Mouse (Mus musculus): Measurements from ENCODE around the gene Zfp524.
"Not testable (repeated sequence)": the region's sequence is repeated elsewhere in the genome, so short reads cannot be mapped to it uniquely, and the experiment has no call there.

Zfp524 gene

DNA sequence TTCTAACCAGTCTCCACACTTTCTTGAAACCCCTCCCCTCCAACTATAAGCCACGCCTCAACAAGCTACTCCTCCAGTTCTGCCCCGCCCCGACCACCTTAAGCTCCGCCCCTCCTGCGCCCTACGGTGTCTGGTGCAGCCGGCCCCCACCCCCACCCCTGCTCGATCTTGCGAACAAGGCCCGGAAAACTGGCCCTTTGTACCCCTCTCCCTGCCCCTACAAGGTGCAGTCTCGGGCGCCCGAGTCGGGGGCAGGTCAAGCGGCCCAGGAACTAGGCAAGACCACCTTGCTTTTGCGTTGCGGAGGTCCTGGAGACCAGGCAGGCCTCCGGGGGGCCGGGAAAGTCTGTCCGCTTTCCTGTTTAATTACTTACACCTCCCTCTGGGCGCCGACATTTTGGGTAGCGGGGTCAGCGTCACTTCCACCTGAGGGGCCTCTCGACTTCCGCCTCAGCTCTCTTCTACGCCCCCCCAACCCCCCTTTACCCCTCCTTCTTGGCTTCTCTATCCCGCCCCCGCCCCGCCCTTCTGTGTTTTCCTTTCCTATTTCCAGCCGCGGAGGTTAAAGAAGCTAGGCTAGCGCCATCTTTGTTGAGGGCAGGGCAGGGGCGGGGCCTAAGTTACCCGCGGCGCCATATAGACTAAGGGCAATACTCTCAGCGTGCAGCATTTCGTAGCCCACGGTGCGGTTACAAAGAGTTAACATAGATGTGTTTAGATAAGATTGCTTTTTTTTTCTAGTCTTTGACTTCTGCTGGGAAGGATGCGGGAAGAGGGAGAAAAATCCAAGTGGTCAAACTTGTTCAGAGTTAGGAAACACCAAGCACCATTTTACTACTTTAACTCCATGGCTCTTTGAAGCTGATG, at the start of gene Zfp524, which contains the start of gene Fiz1:
Gene Zfp524 (plus strand): TSS at position 165 of the 867 bp plus-strand sequence.
Gene Fiz1 (minus strand): TSS at position 447 of the 867 bp plus-strand sequence.
- DNase-seq: peak; percentile 98

DNA sequence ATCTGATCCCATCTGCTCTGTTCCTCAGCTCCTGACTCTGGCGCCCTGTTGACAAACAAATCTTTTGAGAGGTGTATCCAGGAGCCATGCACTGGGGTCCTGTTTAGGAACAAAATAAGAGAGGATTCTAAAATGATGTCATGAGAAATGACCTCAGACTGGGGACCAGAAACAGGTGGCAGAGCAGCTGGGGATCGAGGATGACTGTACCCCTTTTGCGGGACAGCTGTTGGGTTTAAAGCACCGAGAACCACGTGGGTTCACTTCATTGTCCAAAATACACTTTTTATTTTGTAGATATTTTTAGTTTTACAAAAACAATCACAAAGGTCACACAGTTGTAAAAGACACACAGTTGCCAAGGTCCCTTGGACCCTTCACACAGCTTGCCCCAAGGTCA, 49.2 kb upstream of the Zfp524 start:
- DNase-seq: no peak

GRCm38 (mm10) chr7:4971068-4971467, 43.1 kb upstream of the Zfp524 start, which contains the start of gene Sbk3:
Gene Sbk3 (minus strand): TSS chr7:4971168.
- DNase-seq: no peak

DNA sequence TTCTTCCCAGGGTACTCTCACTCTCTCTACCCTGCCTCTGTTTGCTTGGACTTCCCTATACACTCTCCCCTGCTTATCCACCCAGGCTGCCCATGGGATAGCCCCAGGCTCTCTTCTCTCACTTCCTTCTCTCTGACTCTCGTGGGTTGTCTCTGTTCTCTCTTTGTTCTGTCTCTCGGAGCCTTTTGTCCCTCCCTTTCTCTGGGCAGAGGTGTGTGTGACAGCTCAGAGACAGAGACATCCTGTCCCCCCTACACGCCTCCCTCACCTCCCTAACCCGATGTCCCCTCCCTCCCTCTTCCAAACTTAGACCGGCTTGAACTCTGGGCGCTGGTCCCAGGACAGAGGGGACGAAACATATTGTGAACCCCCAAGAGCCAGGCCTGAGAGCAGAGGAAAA, 42.5 kb upstream of the Zfp524 start:
- DNase-seq: no peak

- no peak for DNase-seq
Measured at GRCm38 (mm10) chr7:4972321-4973047, 41.7 kb upstream of the Zfp524 start.

DNA sequence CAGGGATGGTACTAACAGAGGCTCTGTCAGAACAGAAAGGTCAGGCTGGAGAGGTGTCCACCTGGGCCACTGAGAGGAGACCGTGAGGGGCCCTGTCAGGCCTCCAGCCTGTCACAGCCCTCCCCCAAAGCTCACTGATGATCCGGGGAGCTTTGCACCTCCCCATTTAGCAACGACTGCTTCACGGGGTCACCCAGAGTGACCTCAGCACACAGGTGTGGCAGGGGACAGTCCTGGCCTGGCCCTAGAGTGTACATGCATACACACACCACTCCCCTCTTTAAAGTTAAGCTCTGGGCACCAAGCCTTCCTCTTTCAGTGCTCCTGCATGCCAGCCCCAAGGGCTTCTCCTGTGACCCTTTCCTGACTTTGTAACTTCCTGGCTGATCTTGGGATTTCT, 38.8 kb upstream of the Zfp524 start:
- no peak for DNase-seq

- DNase-seq: no peak
Measured at GRCm38 (mm10) chr7:4976832-4977231, 37.4 kb upstream of the Zfp524 start.

GRCm38 (mm10) chr7:4988250-4988649, 26.0 kb upstream of the Zfp524 start:
- no peak for DNase-seq

- peak; percentile 13 for DNase-seq
Measured at GRCm38 (mm10) chr7:4993347-4993998, 20.7 kb upstream of the Zfp524 start.

GRCm38 (mm10) chr7:4993999-4994788, 20.0 kb upstream of the Zfp524 start:
- no peak for DNase-seq

DNA sequence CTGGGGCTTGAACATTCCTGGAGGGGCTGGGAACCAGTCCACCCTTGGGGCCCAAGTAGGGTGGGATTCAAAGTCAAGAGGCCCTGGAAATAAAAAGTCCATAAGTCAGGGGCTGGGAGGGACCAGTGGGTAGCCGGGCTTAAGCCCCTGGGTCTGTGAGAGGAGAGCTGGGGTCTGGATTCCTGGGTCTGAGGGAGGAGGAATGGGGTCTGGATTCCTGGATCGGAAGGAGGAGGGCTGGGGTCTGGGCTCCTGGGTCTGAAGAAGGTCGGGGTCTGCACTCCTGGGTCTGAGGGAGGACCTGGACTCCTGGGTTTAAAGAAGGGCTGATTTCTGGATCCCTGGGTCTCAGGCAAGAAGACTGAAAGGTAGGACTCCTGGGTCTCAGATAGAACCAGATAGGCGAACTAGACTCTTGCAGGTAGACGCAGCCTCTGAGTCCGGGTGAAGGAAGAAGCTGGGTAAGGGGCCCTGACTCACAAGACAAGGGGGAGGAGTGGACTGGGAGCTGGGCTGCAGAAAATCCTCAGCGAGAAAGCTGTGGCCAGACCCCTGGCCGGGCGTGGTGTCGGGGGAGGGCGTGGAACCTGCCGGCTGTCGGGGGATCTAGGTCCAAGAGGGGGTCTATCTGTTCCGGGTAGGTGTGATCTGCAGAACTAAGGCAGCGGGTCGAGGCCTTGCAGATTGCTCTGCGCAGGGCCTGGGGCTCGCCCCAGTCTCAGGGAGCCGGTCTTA, 18.8 kb upstream of the Zfp524 start:
- DNase-seq: no peak

GRCm38 (mm10) chr7:4996003-4996895, 18.0 kb upstream of the Zfp524 start, which contains the start of gene Zfp579:
Gene Zfp579 (minus strand): TSS chr7:4996158.
- peak; percentile 93 for DNase-seq

- no peak for DNase-seq
Measured at GRCm38 (mm10) chr7:4996934-4997333, 17.3 kb upstream of the Zfp524 start.

DNA sequence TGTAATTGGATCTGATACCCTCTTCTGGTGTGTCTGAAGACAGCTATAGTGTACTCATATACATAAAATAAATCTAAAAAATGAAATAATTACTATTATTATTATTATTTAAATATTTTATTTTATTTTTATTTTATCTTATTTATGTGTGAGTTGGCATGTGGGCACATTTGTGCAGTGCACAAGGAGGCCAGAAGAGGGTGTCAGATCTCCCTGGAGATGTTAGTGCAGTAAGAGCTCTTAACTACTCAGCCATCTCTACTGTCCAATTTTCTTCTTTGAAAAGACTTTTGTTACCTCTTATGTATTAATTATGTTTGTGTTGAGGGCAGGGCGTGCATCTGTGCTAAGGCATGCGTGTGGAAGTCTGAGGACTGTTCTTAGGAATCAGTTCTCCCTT, 14.3 kb upstream of the Zfp524 start:
- peak; percentile 53 for DNase-seq

DNA sequence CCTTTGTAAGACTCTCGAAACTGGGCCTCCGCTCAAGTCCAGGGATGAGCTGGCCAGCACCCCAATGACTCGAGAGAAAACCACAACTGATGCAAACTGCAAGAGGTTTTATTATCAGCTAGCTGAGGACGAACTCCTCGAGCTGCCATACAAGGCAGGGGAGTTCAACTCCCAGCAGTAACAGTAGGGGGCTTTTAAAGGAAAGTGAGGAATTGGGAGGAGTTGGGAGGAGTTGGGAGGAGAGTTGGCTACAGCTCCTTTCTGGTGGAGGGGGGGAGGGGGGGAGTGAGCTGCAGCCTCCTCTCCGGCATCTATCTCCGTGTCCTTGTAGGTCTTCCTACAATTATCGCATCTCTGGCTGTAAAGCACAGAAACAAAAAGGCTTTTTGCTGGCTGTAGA, 11.3 kb upstream of the Zfp524 start:
- DNase-seq: not testable (repeated sequence)

DNA sequence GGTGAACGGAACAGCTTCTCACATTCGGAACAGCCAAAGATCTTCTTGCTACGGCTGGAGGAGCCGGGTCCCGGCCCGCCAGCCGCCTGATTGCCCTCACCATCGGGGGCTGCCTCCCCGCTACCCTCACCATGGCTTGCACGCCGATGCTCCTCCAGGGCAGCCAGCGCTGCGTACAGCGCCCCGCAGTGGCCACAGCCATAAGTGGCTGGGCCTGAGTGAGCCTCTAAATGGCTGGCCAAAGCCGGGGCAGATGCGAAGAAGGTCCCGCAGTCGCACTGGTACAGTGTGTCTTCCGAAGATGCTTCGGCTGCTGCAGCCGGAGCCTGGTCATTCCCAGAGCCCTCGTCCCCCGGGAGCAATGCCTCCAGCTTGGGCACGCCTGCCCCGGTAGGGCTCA, 6.0 kb upstream of the Zfp524 start:
- no peak for DNase-seq

GRCm38 (mm10) chr7:5012681-5013513, 1.3 kb upstream of the Zfp524 start:
- DNase-seq: no peak

DNA sequence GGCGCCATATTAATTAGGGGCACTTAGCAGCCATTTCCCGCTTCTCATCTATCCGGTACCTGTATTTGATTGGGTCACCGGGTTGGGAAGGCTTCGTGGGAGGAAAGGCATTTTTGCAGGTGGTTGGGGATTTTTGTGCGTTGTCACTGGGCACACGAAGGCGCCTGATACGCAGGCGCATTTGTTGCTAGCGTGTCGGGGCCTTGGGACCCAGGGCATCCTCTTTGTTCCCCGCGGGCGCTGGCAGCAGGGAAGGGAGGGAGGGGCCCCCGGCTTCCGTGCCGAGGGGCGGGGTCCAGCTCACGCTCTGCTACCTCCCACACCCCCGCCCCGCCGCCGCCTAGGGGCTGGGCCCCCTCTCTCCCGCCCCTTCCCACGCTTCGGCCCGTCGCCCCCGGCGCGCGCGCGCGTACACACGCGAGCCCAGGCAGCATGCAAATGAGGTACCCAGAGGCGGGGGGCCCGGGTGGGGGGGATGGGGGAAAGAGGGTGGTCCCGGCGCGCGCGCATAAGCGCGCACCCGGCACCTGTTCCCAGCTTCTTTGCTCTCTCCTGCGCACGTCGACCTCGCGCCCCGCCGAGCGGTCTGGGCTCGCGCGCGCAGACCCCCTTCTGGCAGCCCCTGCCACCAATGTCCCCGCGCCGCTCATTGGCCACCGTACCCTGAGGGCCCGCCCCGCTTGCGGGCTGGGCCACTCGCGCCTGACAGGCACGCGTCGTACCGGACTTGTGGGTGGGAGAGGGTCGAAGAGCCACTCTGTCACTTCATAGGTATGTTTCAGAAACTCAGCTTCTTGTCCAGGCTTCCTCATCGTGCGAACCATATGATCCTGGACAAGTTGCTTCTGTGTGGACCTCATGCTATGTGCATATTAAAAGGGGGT, 1.1 kb downstream of the Zfp524 start, which contains the start of gene Gm44973:
Gene Gm44973 (plus strand): TSS at position 379 of the 884 bp plus-strand sequence.
- peak; percentile 99 for DNase-seq

GRCm38 (mm10) chr7:5016057-5016456, 1.8 kb downstream of the Zfp524 start:
- no peak for DNase-seq

Data from thymus, postnatal 14 days (tissue).